Mouse (Mus musculus): ENCODE results near the gene Dab1.
A peak's percentile ranks its signal among the peaks of the same experiment; 100 is the strongest.

GRCm38 (mm10) chr4:104209081-104209480, 589.9 kb downstream of the Dab1 start:
- peak; percentile 71 for TF ChIP-seq CTCF (IDR thresholded peaks at IDR 0.05; ENCODE audit: low read depth, low read length)
- TF ChIP-seq POLR2A (IDR thresholded peaks at IDR 0.05; ENCODE audit: extremely low read depth, insufficient read depth, low read length): no peak
